Mouse (Mus musculus) Muller cell, postnatal 12 days (primary cell): Measurements from ENCODE around the gene 1700017D01Rik.

Experiments
- DNase-seq: peaks from one replicate; pipeline ENCODE4 v3.0.0-alpha.2; 2015; ENCODE audit errors: inconsistent ontology term

Gene 1700017D01Rik

GRCm38 (mm10) chr19:11048009-11048408, 82.7 kb downstream of the 1700017D01Rik start:
- DNase-seq, result no peak
